Mouse (Mus musculus) hindbrain, embryonic 12.5 days (tissue): ENCODE data around the gene Psmg3. TPM values are rescaled to one million over a fixed set of nuclear protein-coding genes. Genes with fewer than 3 reads are reported as not detected.

Experiments used
- ATAC-seq: fragments of 200-750 bp; cut with Nextera tagmentation; 2 replicates; pipeline ENCODE4 v1.8.0; 2017; ENCODE audit warnings: moderate TSS enrichment; ENCODE audit not compliant: low FRiP score
- H3K27ac ChIP-seq: fragments of 300-500 bp; sonication (generic); 2 replicates; pipeline ENCODE4 v1.5.1; 2016; ENCODE audit warnings: mild to moderate bottlenecking
- H3K27me3 ChIP-seq: fragments of 300-500 bp; sonication (generic); 2 replicates; pipeline ENCODE4 v1.6.1; 2016; ENCODE audit warnings: mild to moderate bottlenecking
- H3K36me3 ChIP-seq: fragments of 300-500 bp; sonication (generic); 2 replicates; pipeline ENCODE4 v1.6.1; 2016; ENCODE audit warnings: mild to moderate bottlenecking
- H3K4me1 ChIP-seq: fragments of 300-500 bp; sonication (generic); 2 replicates; pipeline ENCODE4 v1.6.1; 2016
- H3K4me2 ChIP-seq: fragments of 300-500 bp; sonication (generic); replicated peaks from 2 replicates; pipeline ENCODE4 v1.6.1; 2016; ENCODE audit warnings: mild to moderate bottlenecking
- H3K4me3 ChIP-seq: fragments of 300-500 bp; sonication (generic); 2 replicates; pipeline ENCODE4 v1.5.1; 2016; ENCODE audit warnings: mild to moderate bottlenecking
- H3K9ac ChIP-seq: fragments of 300-500 bp; sonication (generic); 2 replicates; pipeline ENCODE4 v1.6.1; 2016; ENCODE audit warnings: mild to moderate bottlenecking, moderate library complexity
- H3K9me3 ChIP-seq: fragments of 300-500 bp; sonication (generic); replicated peaks from 2 replicates; pipeline ENCODE4 v1.6.1; 2016; ENCODE audit warnings: mild to moderate bottlenecking
- WGBS: fragments of 180-500 bp; shearing (Covaris S2); methylation state at CpG from one replicate; pipeline ENCODE4 v1.1.7; 2016; 5-methylcytosine and 5-hydroxymethylcytosine counted together
- polyA plus RNA-seq: library from polyadenylated mRNA; unstranded; fragments of >200 nt; fragmentation: Nextera tagmentation; extraction: Ambion mirVana; gene quantifications from 2 replicates; pipeline ENCODE4 v1.2.1, GENCODE M21; 2016

Psmg3 gene
- polyA plus RNA-seq, 1 experiment from 2014 or later = 66.6 TPM

DNA sequence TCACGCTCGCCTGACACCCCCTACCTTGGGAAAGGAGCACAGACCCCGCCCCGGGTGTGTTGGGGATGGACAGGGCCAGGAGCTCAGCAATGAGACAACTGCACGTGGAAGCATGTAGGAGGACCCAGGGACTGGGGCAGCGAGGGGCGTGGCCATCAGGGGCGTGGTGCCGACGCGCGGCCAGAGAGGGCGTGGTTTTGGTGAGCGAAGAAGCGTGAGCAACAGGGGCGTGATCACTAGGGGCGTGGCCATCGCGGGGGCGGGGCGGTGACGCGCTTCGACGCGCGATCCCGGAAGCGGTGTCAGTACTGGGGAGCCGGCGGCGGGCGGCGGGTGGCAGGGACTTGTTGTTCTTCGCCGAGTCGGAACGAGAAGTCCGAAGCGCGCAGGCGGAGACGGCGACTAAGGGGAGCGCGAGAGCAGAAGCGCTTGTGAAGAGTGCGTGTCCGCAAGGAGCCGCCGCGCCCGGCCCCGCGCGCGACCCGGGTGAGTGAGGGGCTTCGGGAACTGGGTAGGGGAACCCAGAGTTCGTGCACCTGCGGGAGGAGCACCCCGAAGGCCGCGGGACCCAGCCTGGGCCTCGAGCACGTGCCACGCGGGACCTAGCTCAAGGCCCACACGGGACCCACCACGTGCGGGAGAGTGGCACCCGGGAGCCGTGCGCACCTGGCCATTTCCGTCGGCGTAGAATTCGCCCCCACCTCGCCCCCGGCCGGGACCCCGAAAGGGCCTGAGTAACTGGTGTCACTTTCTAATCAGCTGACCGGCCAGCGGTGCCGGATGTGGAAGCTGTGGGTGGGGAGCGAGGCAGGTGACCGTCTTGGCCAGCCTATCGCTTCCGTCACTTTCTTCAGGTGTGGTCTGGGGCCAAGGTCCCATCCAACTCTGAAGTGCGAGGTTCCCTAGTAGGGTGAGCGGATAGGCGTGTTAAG, 35.2 kb downstream of the Psmg3 start, which contains the start of gene Mafk:
TSS of gene Mafk (plus strand) at position 287 of the 932 bp plus-strand sequence.
- Histone ChIP-seq H3K4me2 (peak within 1 kb of the TSS; percentile 100), H3K9ac (peak within 1 kb of the TSS; percentile 82), H3K4me1 (peaks cover 31% of the 10 kb centered on the region), H3K27ac (no peak within 1 kb of the TSS), H3K36me3 (no peaks in the 10 kb centered on the region), H3K27me3 (peaks cover 34% of the 10 kb centered on the region), H3K9me3 (no peaks in the 10 kb centered on the region), H3K4me3 (peak within 1 kb of the TSS; percentile 87)
- peak; percentile 81 for ATAC-seq
- whole genome bisulfite sequencing = 1% methylated on average over 90 of the region's 92 CpGs

DNA sequence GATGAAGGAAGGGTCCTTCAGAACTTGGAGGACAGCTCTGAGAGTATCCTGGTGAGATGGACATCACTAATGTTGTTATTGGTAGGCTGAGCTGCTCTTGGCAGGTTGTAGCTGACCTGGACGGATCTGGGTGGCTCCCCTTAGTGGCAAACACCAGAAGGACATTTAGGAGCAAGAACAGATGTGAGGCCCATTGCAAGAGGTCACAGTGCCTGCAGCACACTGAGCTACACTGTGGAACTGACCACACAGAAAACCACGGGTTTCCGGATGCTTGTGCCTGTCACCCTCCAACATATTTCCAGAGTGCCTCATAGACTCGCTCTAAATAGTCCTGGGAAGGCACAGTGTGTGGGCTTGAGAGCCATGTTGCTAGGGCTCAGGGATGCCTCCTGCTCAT, 37.2 kb downstream of the Psmg3 start:
- Histone ChIP-seq H3K27me3 (peaks cover 17% of the 10 kb centered on the region), H3K27ac (no peak overlapping the region), H3K4me1 (peaks cover 15% of the 10 kb centered on the region), H3K36me3 (no peaks in the 10 kb centered on the region), H3K4me2 (no peak overlapping the region), H3K9me3 (no peaks in the 10 kb centered on the region), H3K4me3 (no peak overlapping the region), H3K9ac (no peak overlapping the region)
- WGBS = 61% methylated on average over 4 of the region's 4 CpGs
- ATAC-seq = no peak

- no peak overlapping the region for H3K9ac ChIP-seq
- no peak overlapping the region for H3K4me2 ChIP-seq
- ATAC-seq = no peak
- no peaks in the 10 kb centered on the region for H3K27me3 ChIP-seq
- H3K4me1 ChIP-seq = no peaks in the 10 kb centered on the region
- H3K4me3 ChIP-seq = no peak overlapping the region
- no peaks in the 10 kb centered on the region for H3K9me3 ChIP-seq
- H3K27ac ChIP-seq = no peak overlapping the region
- WGBS = 86% methylated on average over 8 of the region's 8 CpGs
- no peaks in the 10 kb centered on the region for H3K36me3 ChIP-seq
These were observed 45.3 kb downstream of the Psmg3 start for GRCm38 (mm10) chr5:139781406-139781805.

DNA sequence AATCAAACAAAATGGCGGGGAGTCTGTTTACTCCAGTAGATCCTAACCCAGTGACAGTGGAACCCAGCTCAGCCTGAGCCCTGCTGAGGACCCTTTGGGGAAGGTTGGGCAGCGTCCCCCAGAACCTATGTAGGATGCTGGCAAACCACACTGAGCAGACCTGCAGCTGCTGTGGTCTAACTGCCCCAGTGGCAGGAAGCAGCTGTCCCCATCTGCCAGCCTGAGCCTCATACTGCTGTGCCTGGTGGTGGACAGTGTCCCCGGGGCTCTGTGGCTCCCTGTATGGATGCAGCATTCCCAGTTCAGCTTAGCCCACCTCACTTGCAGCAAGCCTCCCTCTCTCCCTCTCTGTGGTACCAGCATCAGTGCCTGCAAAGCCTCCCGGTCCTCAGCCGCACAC, 49.7 kb downstream of the Psmg3 start:
- no peak overlapping the region for H3K4me2 ChIP-seq
- H3K27ac ChIP-seq = no peak overlapping the region
- H3K36me3 ChIP-seq = peaks cover 20% of the 10 kb centered on the region
- WGBS = 83% methylated on average over 5 of the region's 5 CpGs
- no peaks in the 10 kb centered on the region for H3K9me3 ChIP-seq
- no peak overlapping the region for H3K4me3 ChIP-seq
- ATAC-seq = no peak
- no peak overlapping the region for H3K9ac ChIP-seq
- peaks cover 10% of the 10 kb centered on the region for H3K4me1 ChIP-seq
- H3K27me3 ChIP-seq = no peaks in the 10 kb centered on the region

GRCm38 (mm10) chr5:139775216-139775926, 51.3 kb downstream of the Psmg3 start, which contains the start of gene Ints1:
TSS of gene Ints1 (minus strand) at chr5:139775674.
- no peaks in the 10 kb centered on the region for H3K9me3 ChIP-seq
- whole genome bisulfite sequencing = under 1% methylated on average over 55 of the region's 55 CpGs
- peak within 1 kb of the TSS; percentile 90 for H3K9ac ChIP-seq
- ATAC-seq = peak; percentile 83
- H3K4me1 ChIP-seq = peaks cover 10% of the 10 kb centered on the region
- H3K36me3 ChIP-seq = peaks cover 36% of the 10 kb centered on the region
- peak within 1 kb of the TSS; percentile 97 for H3K4me3 ChIP-seq
- H3K27me3 ChIP-seq = no peaks in the 10 kb centered on the region
- peak within 1 kb of the TSS; percentile 70; the same call in 1 of the 2 replicates for H3K27ac ChIP-seq
- peak within 1 kb of the TSS; percentile 97 for H3K4me2 ChIP-seq

Other genes starting within 250 kb of the Psmg3 start
- 8.2 and 8.6 TPM in 2 replicates for gene Micall2, start 90.5 kb downstream of the Psmg3 start, polyA plus RNA-seq
- 32.8 and 37.7 TPM in 2 replicates for gene Ints1, start 51.2 kb downstream of the Psmg3 start, polyA plus RNA-seq
- gene Mafk, start 35.4 kb downstream of the Psmg3 start, polyA plus RNA-seq = 11.4 and 12.0 TPM in 2 replicates
- 0.43 and 1.4 TPM in 2 replicates for gene Tmem184a, start 7.0 kb downstream of the Psmg3 start, polyA plus RNA-seq
- gene Gm26938, start 478 bp downstream of the Psmg3 start, polyA plus RNA-seq = not detected in 2 replicates
- gene Elfn1, start 81.1 kb upstream of the Psmg3 start, polyA plus RNA-seq = 1.7 and 2.0 TPM in 2 replicates